10 mouse cellular contexts compared by ENCODE assay signal in genomic region chr1:183982108-183982507, GRCm38 (mm10). TPM values are rescaled to one million over a fixed set of nuclear protein-coding genes. Genes with fewer than 3 reads are reported as not detected.
A peak's percentile ranks its signal among the peaks of the same experiment; 100 is the strongest.
DNase-seq lines count a peak whose midpoint lies in the region; ATAC-seq and TF ChIP-seq lines count a peak whose summit lies in the region.
"Had no signal": no experiment of that assay in that cellular context is flagged by ENCODE, and none has a peak within 500 bp of the region (broad histone marks: within the 10 kb centered on the region; RNA-seq: fewer than 3 reads in every experiment).

No protein-coding gene starts in this region.

- 47% methylated on average over 13 of the region's 13 CpGs for WGBS in intestine, embryonic 14.5 days
- 45% methylated on average over 13 of the region's 13 CpGs for WGBS in intestine, postnatal 0 days
- WGBS in liver, embryonic 12.5 days (ENCODE audit: insufficient replicate concordance) = 58% methylated on average over 13 of the region's 13 CpGs

- ATAC-seq in intestine, embryonic 14.5 days (replicated peaks; ENCODE audit: low FRiP score, low TSS enrichment, low read depth) = no peak
- ATAC-seq in intestine, postnatal 0 days = no peak
- peak; percentile 49 for ATAC-seq in activated CD4-positive, CD25-positive, alpha-beta regulatory T cell, adult 4 months
- ATAC-seq in liver, embryonic 12.5 days = no peak

- no peak for TF ChIP-seq CTCF in intestine, postnatal 0 days (IDR thresholded peaks at IDR 0.05; ENCODE audit: low read depth)

- H3K36me3 ChIP-seq in intestine, embryonic 14.5 days (ENCODE audit: control insufficient read depth, insufficient read depth, low read length) = no peaks in the 10 kb centered on the region
- H3K36me3 ChIP-seq in intestine, postnatal 0 days (ENCODE audit: control insufficient read depth, insufficient read depth) = no peaks in the 10 kb centered on the region
- H3K36me3 ChIP-seq in liver, embryonic 12.5 days = no peaks in the 10 kb centered on the region

- peak overlapping the region; percentile 30; the same call in 1 of the 2 replicates for H3K4me2 ChIP-seq in intestine, embryonic 14.5 days (ENCODE audit: low read length)
- H3K4me2 ChIP-seq in intestine, postnatal 0 days (replicated peaks; ENCODE audit: low read depth) = no peak overlapping the region
- H3K4me2 ChIP-seq in liver, embryonic 12.5 days = no peak overlapping the region

- H3K9ac ChIP-seq in intestine, embryonic 14.5 days (ENCODE audit: low read length) = no peak overlapping the region
- H3K9ac ChIP-seq in intestine, postnatal 0 days (ENCODE audit: low read depth, low read length) = no peak overlapping the region
- H3K9ac ChIP-seq in liver, embryonic 12.5 days = no peak overlapping the region

- H3K4me3 ChIP-seq in intestine, embryonic 14.5 days (ENCODE audit: low read depth, low read length) = no peak overlapping the region
- no peak overlapping the region for H3K4me3 ChIP-seq in intestine, postnatal 0 days (ENCODE audit: low read depth, low read length)
- no peak overlapping the region for H3K4me3 ChIP-seq in liver, embryonic 12.5 days

- H3K27me3 ChIP-seq in intestine, embryonic 14.5 days (replicated peaks; ENCODE audit: control insufficient read depth, insufficient read depth, low read length) = no peaks in the 10 kb centered on the region
- no peaks in the 10 kb centered on the region for H3K27me3 ChIP-seq in intestine, postnatal 0 days (replicated peaks; ENCODE audit: control insufficient read depth, insufficient read depth, low read length)
- no peaks in the 10 kb centered on the region for H3K27me3 ChIP-seq in liver, embryonic 12.5 days (replicated peaks)

- H3K9me3 ChIP-seq in intestine, embryonic 14.5 days (ENCODE audit: control insufficient read depth, low read length) = no peaks in the 10 kb centered on the region
- no peaks in the 10 kb centered on the region for H3K9me3 ChIP-seq in intestine, postnatal 0 days (ENCODE audit: control insufficient read depth)
- no peaks in the 10 kb centered on the region for H3K9me3 ChIP-seq in liver, embryonic 12.5 days (replicated peaks)

- no peak for DNase-seq in intestine, embryonic 14.5 days (ENCODE audit: low spot score)
- DNase-seq in frontal cortex, postnatal 36 days (ENCODE audit: low spot score in 2 of 2) = peak; percentile 12 to 45
- peak; percentile 9 for DNase-seq in lung, postnatal 10 days
- DNase-seq in adrenal gland, postnatal 25 days = no peak
- no peak for DNase-seq in spleen, postnatal 4 days (ENCODE audit: low spot score in 2 of 2)
- DNase-seq: gastrocnemius, postnatal 36 days; kidney, postnatal 14 days had no signal

- 0 out of 2 replicates have a peak, but pooled peaks cover 2% of the 10 kb centered on the region for H3K4me1 ChIP-seq in intestine, embryonic 14.5 days (replicated peaks; ENCODE audit: control insufficient read depth, insufficient read depth, low read length)
- no peaks in the 10 kb centered on the region for H3K4me1 ChIP-seq in intestine, postnatal 0 days (replicated peaks; ENCODE audit: control insufficient read depth, insufficient read depth, low read length)
- H3K4me1 ChIP-seq in liver, embryonic 12.5 days = no peaks in the 10 kb centered on the region

- no peak overlapping the region for H3K27ac ChIP-seq in intestine, embryonic 14.5 days (ENCODE audit: low read depth)
- H3K27ac ChIP-seq in intestine, postnatal 0 days (ENCODE audit: low read depth, low read length) = no peak overlapping the region
- H3K27ac ChIP-seq in liver, embryonic 12.5 days = no peak overlapping the region

RNA-seq across cellular contexts. Expression of gene Dusp10, which starts 31.0 kb away (rescaled TPM):
- polyA plus RNA-seq in intestine, embryonic 14.5 days (2014; fragmentation: Nextera tagmentation; extraction: Ambion mirVana) = 12.8 and 13.0 TPM in 2 replicates
- polyA plus RNA-seq in intestine, postnatal 0 days (2015; fragmentation: Nextera tagmentation; extraction: Ambion mirVana) = 6.5 and 8.1 TPM in 2 replicates
- polyA plus RNA-seq in activated CD4-positive, CD25-positive, alpha-beta regulatory T cell, adult 4 months (2017; shearing (Covaris generic)) = 10 to 100 TPM; 17.2 to 18.2 TPM
- polyA plus RNA-seq in liver, embryonic 12.5 days (2016; fragmentation: Nextera tagmentation; extraction: Ambion mirVana) = 3.8 and 4.1 TPM in 2 replicates
- total RNA-seq in adrenal gland, postnatal 25 days (2021) = 6.6 and 8.6 TPM in 2 replicates

RNA-seq across cellular contexts. Expression of gene 1700056E22Rik, which starts 52.0 kb away (rescaled TPM):
- 0.93 and 1.6 TPM in 2 replicates for polyA plus RNA-seq in intestine, embryonic 14.5 days (2014; fragmentation: Nextera tagmentation; extraction: Ambion mirVana)
- polyA plus RNA-seq in intestine, postnatal 0 days (2015; fragmentation: Nextera tagmentation; extraction: Ambion mirVana) = 1.2 and 1.5 TPM in 2 replicates
- 1 to 10 TPM in 1 of 2 experiments, under 1 TPM in 1; 0.90 to 2.0 TPM for polyA plus RNA-seq in activated CD4-positive, CD25-positive, alpha-beta regulatory T cell, adult 4 months (2017; shearing (Covaris generic))
- polyA plus RNA-seq in liver, embryonic 12.5 days (2016; fragmentation: Nextera tagmentation; extraction: Ambion mirVana) = 0.85 and 0.98 TPM in 2 replicates
- total RNA-seq in adrenal gland, postnatal 25 days (2021) = 1.1 and 2.4 TPM in 2 replicates

Comparison
In these comparisons a context has a peak if more than half of its experiments do, and no peak if none do; other contexts are left out.
1. DNase-seq: peak in frontal cortex, postnatal 36 days (2 of 2) and lung, postnatal 10 days (single experiment); none in intestine, embryonic 14.5 days (single experiment), adrenal gland, postnatal 25 days (single experiment) and spleen, postnatal 4 days (0 of 2).